ENCODE assay signal across 13 mouse cellular contexts in the genomic region with DNA sequence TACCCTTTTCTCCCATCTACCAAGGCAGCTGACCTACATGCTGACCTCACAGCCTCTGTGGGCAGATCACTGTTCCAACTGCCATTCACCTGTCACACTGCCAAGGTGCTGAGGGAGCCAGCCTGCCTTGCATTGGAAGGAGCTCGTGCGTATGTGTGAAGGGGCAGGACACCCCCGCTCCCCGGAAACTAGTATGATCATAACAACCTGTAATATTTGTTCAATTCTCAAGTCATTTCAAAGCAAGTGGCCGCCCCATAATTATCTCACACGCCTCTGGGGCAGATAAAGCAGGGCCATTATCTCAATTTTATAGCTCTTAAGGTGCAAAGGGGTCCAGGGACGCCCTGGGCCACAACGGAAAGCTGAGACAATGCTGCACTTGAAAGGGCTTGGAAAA.
"Had no signal": no experiment of that assay in that cellular context is flagged by ENCODE, and none has a peak within 500 bp of the region (broad histone marks: within the 10 kb centered on the region; RNA-seq: fewer than 3 reads in every experiment).

No protein-coding gene starts in this region.

- H3K4me1 ChIP-seq: midbrain, embryonic 12.5 days had no signal

- H3K9me3 ChIP-seq: limb, embryonic 10.5 days; midbrain, embryonic 12.5 days had no signal

- H3K4me3 ChIP-seq: layer of hippocampus, adult 2 months; limb, embryonic 10.5 days; midbrain, embryonic 12.5 days had no signal

- H3K36me3 ChIP-seq: limb, embryonic 10.5 days; midbrain, embryonic 12.5 days had no signal

- DNase-seq: kidney, adult 11 months; kidney, adult 9 months; kidney, postnatal 36 days; lung, adult 18-20 months; right cerebral cortex, postnatal 14 days; thymus, adult 18-20 months; thymus, postnatal 14 days had no signal

- H3K27ac ChIP-seq: kidney, postnatal 0 days; layer of hippocampus, adult 2 months; limb, embryonic 10.5 days; liver, embryonic 14.5 days; midbrain, embryonic 12.5 days had no signal

- H3K4me2 ChIP-seq: midbrain, embryonic 12.5 days had no signal

- H3K9ac ChIP-seq: liver, embryonic 14.5 days; midbrain, embryonic 12.5 days had no signal

- H3K27me3 ChIP-seq: midbrain, embryonic 12.5 days had no signal

- ATAC-seq: midbrain, embryonic 16.5 days had no signal
